Mouse (Mus musculus): ENCODE measurements around the gene Ryr2.
"Not testable (repeated sequence)": the region's sequence is repeated elsewhere in the genome, so short reads cannot be mapped to it uniquely, and the experiment has no call there.

Gene Ryr2

GRCm38 (mm10) chr13:11880503-11881227 lies 226.1 kb downstream of the Ryr2 start:
- no peak for DNase-seq (ENCODE audit: low spot score)

GRCm38 (mm10) chr13:11879037-11879436 lies 227.7 kb downstream of the Ryr2 start:
- DNase-seq (ENCODE audit: low spot score): no peak

DNA sequence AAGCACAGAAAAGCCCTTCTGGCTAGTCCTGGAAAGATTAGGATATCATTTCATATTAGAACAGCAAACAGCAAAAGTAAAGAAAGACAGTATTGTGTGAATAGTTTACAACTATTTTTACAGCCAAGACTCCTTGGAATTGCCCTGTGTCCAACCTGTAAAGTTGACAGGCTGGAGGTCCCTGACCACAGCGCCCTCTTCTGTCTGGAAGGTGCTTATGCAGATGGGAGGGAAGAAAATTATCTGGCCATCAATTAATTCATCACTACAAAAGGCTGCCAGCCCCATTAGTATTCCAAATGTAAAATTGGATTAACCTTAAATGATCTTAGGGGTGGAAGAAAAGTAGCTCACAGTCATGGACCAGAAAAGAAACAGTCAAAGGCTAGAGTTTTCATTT lies 231.9 kb downstream of the Ryr2 start:
- no peak for DNase-seq (ENCODE audit: low spot score)

GRCm38 (mm10) chr13:11869971-11870370 lies 236.8 kb downstream of the Ryr2 start:
- no peak for DNase-seq (ENCODE audit: low spot score)

DNA sequence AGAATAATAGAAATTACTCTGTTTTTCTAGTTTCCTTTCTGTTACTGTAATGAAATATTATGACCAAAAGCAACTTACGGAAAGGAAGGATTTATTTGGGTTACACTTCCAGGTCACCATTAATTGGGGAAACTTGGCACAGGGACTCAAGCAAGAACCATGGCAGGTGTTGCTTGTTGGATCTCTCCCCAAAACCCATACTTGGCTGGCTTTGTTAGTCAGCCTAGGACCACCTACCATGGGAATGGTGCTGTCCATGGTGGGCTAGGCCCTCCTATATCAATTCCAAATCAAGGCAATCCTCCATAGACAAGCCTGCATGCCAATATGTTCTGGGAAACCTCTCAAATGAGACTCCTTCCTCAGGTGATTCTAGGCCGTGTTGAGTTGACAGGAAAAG lies 237.3 kb downstream of the Ryr2 start:
- DNase-seq (ENCODE audit: low spot score): no peak

- DNase-seq (ENCODE audit: low spot score): no peak
Measured at GRCm38 (mm10) chr13:11868979-11869378, 237.8 kb downstream of the Ryr2 start.

GRCm38 (mm10) chr13:11868056-11868455 lies 238.7 kb downstream of the Ryr2 start:
- no peak for DNase-seq (ENCODE audit: low spot score)

DNA sequence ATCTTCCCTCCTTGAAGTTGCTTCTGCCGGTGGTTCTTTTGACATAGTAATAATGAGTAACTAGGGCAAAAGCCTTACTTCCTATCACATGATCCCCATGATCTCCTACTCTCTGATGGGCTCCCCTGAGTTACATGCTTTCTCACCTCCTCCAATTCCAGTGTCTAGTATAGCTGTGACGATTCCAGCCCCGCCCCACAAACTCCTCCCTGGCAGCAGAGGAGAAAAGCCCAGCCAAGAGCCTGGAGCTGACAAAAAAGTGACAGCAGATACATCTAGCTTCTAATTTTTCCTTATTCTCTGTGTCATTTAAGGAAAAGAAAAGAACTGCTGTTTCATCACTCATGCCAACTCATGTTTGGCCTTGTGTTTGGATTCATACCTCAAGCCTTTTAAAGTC lies 241.5 kb downstream of the Ryr2 start:
- no peak for DNase-seq (ENCODE audit: low spot score)

GRCm38 (mm10) chr13:11851691-11852090 lies 255.1 kb downstream of the Ryr2 start:
- no peak for DNase-seq (ENCODE audit: low spot score)

GRCm38 (mm10) chr13:11843889-11844288 lies 262.9 kb downstream of the Ryr2 start:
- DNase-seq (ENCODE audit: low spot score): no peak

- no peak for DNase-seq (ENCODE audit: low spot score)
Measured at GRCm38 (mm10) chr13:11837870-11838269, 268.9 kb downstream of the Ryr2 start.

DNA sequence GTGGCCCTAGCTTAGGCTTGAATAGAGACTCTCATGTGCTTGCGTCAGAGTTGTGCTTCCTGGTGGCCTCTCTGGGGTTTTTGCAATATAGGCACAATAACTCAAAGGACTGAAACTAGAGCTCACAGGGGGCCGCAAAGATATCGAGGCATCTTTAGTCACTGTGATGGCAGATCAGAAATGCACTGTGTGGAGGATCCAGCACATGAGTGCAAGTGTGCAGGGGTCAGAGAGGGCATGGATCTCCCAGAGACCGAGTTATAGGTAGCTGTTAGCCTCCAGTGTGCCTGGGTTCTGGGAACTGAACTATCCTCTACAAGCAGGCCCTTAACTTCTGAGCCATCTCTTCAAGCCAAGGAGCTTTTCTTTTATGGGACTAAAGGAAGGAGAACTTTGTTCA lies 269.6 kb downstream of the Ryr2 start:
- no peak for DNase-seq (ENCODE audit: low spot score)

- no peak for DNase-seq (ENCODE audit: low spot score)
Measured at GRCm38 (mm10) chr13:11836304-11837078, 270.3 kb downstream of the Ryr2 start.

- no peak for DNase-seq (ENCODE audit: low spot score)
Measured at GRCm38 (mm10) chr13:11831210-11831609, 275.5 kb downstream of the Ryr2 start.

- DNase-seq (ENCODE audit: low spot score): no peak
Measured at GRCm38 (mm10) chr13:11825563-11826226, 281.1 kb downstream of the Ryr2 start.

- no peak for DNase-seq (ENCODE audit: low spot score)
Measured at GRCm38 (mm10) chr13:11818723-11819122, 288.0 kb downstream of the Ryr2 start.

DNA sequence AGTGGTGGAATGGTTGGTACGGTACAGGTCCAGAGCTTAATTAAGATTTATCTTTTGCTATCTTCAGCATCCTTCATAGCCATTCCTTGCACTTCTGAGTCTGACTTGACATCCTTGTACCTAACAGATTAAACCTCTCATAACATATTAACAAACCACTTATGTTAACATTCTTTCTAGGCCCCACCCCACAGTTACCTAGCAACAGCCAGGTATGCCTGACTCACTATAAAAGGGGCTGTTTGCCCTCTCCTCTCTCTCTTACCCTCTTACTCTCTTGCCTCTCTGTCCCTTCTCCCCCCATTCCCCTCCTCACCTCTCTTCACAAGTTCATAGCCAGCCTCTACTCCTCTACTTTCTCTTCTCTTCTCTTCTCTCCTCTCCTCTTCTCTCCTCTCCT lies 297.4 kb downstream of the Ryr2 start:
- not testable (repeated sequence) for DNase-seq (ENCODE audit: low spot score)

GRCm38 (mm10) chr13:11792536-11792935 lies 314.2 kb downstream of the Ryr2 start:
- no peak for DNase-seq (ENCODE audit: low spot score)

- DNase-seq (ENCODE audit: low spot score): no peak
Measured at GRCm38 (mm10) chr13:11790536-11790935, 316.2 kb downstream of the Ryr2 start.

- DNase-seq (ENCODE audit: low spot score): no peak
Measured at GRCm38 (mm10) chr13:11782411-11783155, 324.2 kb downstream of the Ryr2 start.

GRCm38 (mm10) chr13:11781065-11781464 lies 325.7 kb downstream of the Ryr2 start:
- no peak for DNase-seq (ENCODE audit: low spot score)

DNA sequence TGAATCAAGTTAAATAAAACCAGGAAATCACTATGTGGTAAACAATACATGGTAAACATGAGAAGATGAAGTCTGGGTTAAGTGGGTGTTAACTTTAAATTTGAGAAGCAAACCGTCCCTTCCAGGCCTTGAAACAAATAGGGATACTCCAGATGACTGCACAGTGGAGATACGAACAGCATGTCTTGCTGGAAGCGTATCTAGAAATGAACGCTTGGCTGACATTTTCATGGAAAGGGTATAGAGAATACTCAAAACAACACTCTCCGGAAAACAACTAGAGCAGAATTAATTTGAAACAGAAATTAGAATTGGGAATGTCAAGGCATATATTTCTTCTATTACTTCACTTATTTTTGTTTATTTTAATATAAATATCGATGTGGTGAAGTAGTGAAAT lies 329.0 kb downstream of the Ryr2 start:
- DNase-seq (ENCODE audit: low spot score): no peak

Data from urinary bladder, postnatal 25 days (tissue).